Comparison of ENCODE assay signal across 30 mouse cellular contexts in the genomic region with DNA sequence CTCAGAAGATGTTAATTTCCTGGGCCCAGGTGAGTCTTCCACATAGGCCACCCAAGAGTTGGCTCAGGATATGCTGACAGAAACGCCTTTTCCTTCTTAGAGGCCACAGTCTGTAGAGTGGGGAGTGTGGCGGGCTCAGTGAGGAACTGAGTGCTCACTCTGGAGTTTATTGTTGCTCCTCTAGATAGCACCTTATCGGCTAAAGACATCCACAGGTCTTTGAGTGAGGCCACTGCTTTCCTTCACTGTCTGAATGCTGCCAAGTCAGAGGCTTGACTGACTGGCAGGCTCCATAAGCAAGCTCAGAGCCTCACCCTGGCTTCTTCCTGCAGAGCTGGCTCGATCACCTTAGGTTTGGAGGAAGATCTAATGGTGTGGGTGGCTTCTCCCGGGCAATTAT. TPM values are rescaled to one million over a fixed set of nuclear protein-coding genes. Genes with fewer than 3 reads are reported as not detected.
A peak's percentile ranks its signal among the peaks of the same experiment; 100 is the strongest.
DNase-seq lines count a peak whose midpoint lies in the region; ATAC-seq and TF ChIP-seq lines count a peak whose summit lies in the region.
"Had no signal": no experiment of that assay in that cellular context is flagged by ENCODE, and none has a peak within 500 bp of the region (broad histone marks: within the 10 kb centered on the region; RNA-seq: fewer than 3 reads in every experiment).

No protein-coding gene starts in this region.

- 85% methylated on average over 5 of the region's 5 CpGs for WGBS in forebrain, embryonic 12.5 days
- WGBS in forebrain, postnatal 0 days: 67% methylated on average over 5 of the region's 5 CpGs
- 73% methylated on average over 5 of the region's 5 CpGs for WGBS in forebrain, embryonic 16.5 days
- 34% methylated on average over 5 of the region's 5 CpGs for WGBS in liver, embryonic 14.5 days (ENCODE audit: insufficient replicate concordance)

- peak overlapping the region; percentile 73 for H3K27ac ChIP-seq in forebrain, embryonic 12.5 days
- H3K27ac ChIP-seq in forebrain, postnatal 0 days (ENCODE audit: low read depth, low read length): no peak overlapping the region
- peak overlapping the region; percentile 37; the same call in 1 of the 2 replicates for H3K27ac ChIP-seq in forebrain, embryonic 16.5 days (ENCODE audit: low read length)
- H3K27ac ChIP-seq in liver, embryonic 14.5 days: peak overlapping the region; percentile 39
- H3K27ac ChIP-seq: embryonic facial prominence, embryonic 10.5 days; embryonic facial prominence, embryonic 15.5 days; hindbrain, embryonic 15.5 days; left cerebral cortex, adult 2 months; limb, embryonic 13.5 days had no signal

- no peak for ATAC-seq in forebrain, embryonic 12.5 days (ENCODE audit: low FRiP score)
- ATAC-seq in forebrain, postnatal 0 days: no peak
- no peak for ATAC-seq in forebrain, embryonic 16.5 days
- ATAC-seq in liver, embryonic 14.5 days (ENCODE audit: insufficient read depth): peak; percentile 83
- ATAC-seq in megakaryocyte-erythroid progenitor cell, adult 5-6 weeks (replicated peaks; ENCODE audit: low FRiP score, low TSS enrichment, poor library complexity, severe bottlenecking): peak; percentile 83
- ATAC-seq: inflammation-experienced regulatory T-cells, adult 6 months; midbrain, embryonic 16.5 days had no signal

- DNase-seq in forebrain, postnatal 0 days: no peak
- DNase-seq in liver, embryonic 14.5 days (ENCODE audit: low read depth in 3 of 3, low spot score in 3 of 3): peak in 1 of 3 experiments; percentile 26
- no peak for DNase-seq in layer of hippocampus, adult 11-12 months (ENCODE audit: low spot score)
- DNase-seq in layer of hippocampus, adult 9-11 months: no peak
- no peak for DNase-seq in heart, postnatal 14 days
- DNase-seq: adrenal gland, postnatal 25 days; cerebellum, adult 2 months; gastrocnemius, postnatal 25 days; heart, adult 11 months; kidney, adult 18-20 months; kidney, postnatal 36 days; lung, adult 2 months; lung, postnatal 10 days; right cerebral cortex, adult 18-20 months; spleen, adult 18-20 months; thymus, adult 2 months; thymus, postnatal 36 days had no signal

- intact Hi-C loops in heart, postnatal 14 days (cut with DNase I): no loop called here

- 0 out of 2 replicates have a peak overlapping the region, but pooled peaks have one; percentile 38 for H3K9ac ChIP-seq in forebrain, embryonic 12.5 days
- H3K9ac ChIP-seq in forebrain, postnatal 0 days: no peak overlapping the region
- H3K9ac ChIP-seq in forebrain, embryonic 16.5 days (replicated peaks; ENCODE audit: low read depth, low read length): peak overlapping the region; percentile 9; the same call in 1 of the 2 replicates
- 0 out of 2 replicates have a peak overlapping the region, but pooled peaks have one; percentile 23 for H3K9ac ChIP-seq in liver, embryonic 14.5 days (replicated peaks)
- H3K9ac ChIP-seq: embryonic facial prominence, embryonic 15.5 days; hindbrain, embryonic 15.5 days; limb, embryonic 13.5 days had no signal

- TF ChIP-seq CTCF in forebrain, postnatal 0 days (IDR thresholded peaks at IDR 0.05; ENCODE audit: low read depth): no peak
- no peak for TF ChIP-seq CTCF in liver, embryonic 14.5 days (IDR thresholded peaks at IDR 0.05; ENCODE audit: low read depth)

- no peak overlapping the region for H3K4me3 ChIP-seq in forebrain, embryonic 12.5 days (replicated peaks)
- no peak overlapping the region for H3K4me3 ChIP-seq in forebrain, postnatal 0 days (ENCODE audit: low read depth, low read length)
- H3K4me3 ChIP-seq in forebrain, embryonic 16.5 days (replicated peaks; ENCODE audit: low read length): no peak overlapping the region
- H3K4me3 ChIP-seq in liver, embryonic 14.5 days (ENCODE audit: insufficient read depth in 1 of 2, low read depth in 2 of 2, low read length in 2 of 2): no peak overlapping the region
- H3K4me3 ChIP-seq: embryonic facial prominence, embryonic 10.5 days; embryonic facial prominence, embryonic 15.5 days; hindbrain, embryonic 15.5 days; left cerebral cortex, adult 2 months; limb, embryonic 13.5 days had no signal

- peaks cover 96% of the 10 kb centered on the region for H3K36me3 ChIP-seq in forebrain, embryonic 12.5 days (replicated peaks)
- peaks cover 93% of the 10 kb centered on the region for H3K36me3 ChIP-seq in forebrain, postnatal 0 days (ENCODE audit: insufficient read depth)
- peaks cover 52% of the 10 kb centered on the region for H3K36me3 ChIP-seq in forebrain, embryonic 16.5 days (ENCODE audit: control insufficient read depth, insufficient read depth)
- peaks cover 24% of the 10 kb centered on the region for H3K36me3 ChIP-seq in liver, embryonic 14.5 days (replicated peaks; ENCODE audit: control insufficient read depth, insufficient read depth, low read depth)

- H3K4me2 ChIP-seq in forebrain, embryonic 12.5 days: no peak overlapping the region
- no peak overlapping the region for H3K4me2 ChIP-seq in forebrain, postnatal 0 days (ENCODE audit: low read depth)
- H3K4me2 ChIP-seq in forebrain, embryonic 16.5 days (ENCODE audit: low read length): no peak overlapping the region
- peak overlapping the region; percentile 19; the same call in 1 of the 2 replicates for H3K4me2 ChIP-seq in liver, embryonic 14.5 days (ENCODE audit: low read depth)
- H3K4me2 ChIP-seq: embryonic facial prominence, embryonic 15.5 days; heart, embryonic 11.5 days; hindbrain, embryonic 15.5 days; limb, embryonic 13.5 days; midbrain, embryonic 11.5 days had no signal

- H3K27me3 ChIP-seq in forebrain, embryonic 12.5 days: no peaks in the 10 kb centered on the region
- no peaks in the 10 kb centered on the region for H3K27me3 ChIP-seq in forebrain, postnatal 0 days (ENCODE audit: insufficient read depth, low read length)
- no peaks in the 10 kb centered on the region for H3K27me3 ChIP-seq in forebrain, embryonic 16.5 days (replicated peaks; ENCODE audit: control insufficient read depth, insufficient read depth, low read length)
- no peaks in the 10 kb centered on the region for H3K27me3 ChIP-seq in liver, embryonic 14.5 days (ENCODE audit: control insufficient read depth, insufficient read depth, low read length)
- H3K27me3 ChIP-seq: embryonic facial prominence, embryonic 15.5 days; hindbrain, embryonic 15.5 days; limb, embryonic 13.5 days had no signal

- H3K4me1 ChIP-seq in forebrain, embryonic 12.5 days: no peaks in the 10 kb centered on the region; the same call in 1 of the 2 replicates
- no peaks in the 10 kb centered on the region for H3K4me1 ChIP-seq in forebrain, postnatal 0 days (ENCODE audit: insufficient read depth)
- peaks cover 8% of the 10 kb centered on the region for H3K4me1 ChIP-seq in forebrain, embryonic 16.5 days (replicated peaks; ENCODE audit: control insufficient read depth, insufficient read depth, low read length)
- peaks cover 0 to 7% of the 10 kb centered on the region in 2 experiments; a peak in 2 of 4 replicates for H3K4me1 ChIP-seq in liver, embryonic 14.5 days (replicated peaks; ENCODE audit: control insufficient read depth in 2 of 2, insufficient read depth in 2 of 2, low read length in 1 of 2)
- H3K4me1 ChIP-seq: embryonic facial prominence, embryonic 10.5 days; embryonic facial prominence, embryonic 15.5 days; hindbrain, embryonic 15.5 days; limb, embryonic 13.5 days had no signal

- no peaks in the 10 kb centered on the region for H3K9me3 ChIP-seq in forebrain, embryonic 12.5 days
- no peaks in the 10 kb centered on the region for H3K9me3 ChIP-seq in forebrain, postnatal 0 days (ENCODE audit: low read length)
- H3K9me3 ChIP-seq in forebrain, embryonic 16.5 days (ENCODE audit: control insufficient read depth, low read length): no peaks in the 10 kb centered on the region
- no peaks in the 10 kb centered on the region for H3K9me3 ChIP-seq in liver, embryonic 14.5 days (ENCODE audit: control insufficient read depth, low read length)
- H3K9me3 ChIP-seq: embryonic facial prominence, embryonic 10.5 days; embryonic facial prominence, embryonic 15.5 days; G1E; hindbrain, embryonic 15.5 days; limb, embryonic 13.5 days had no signal

- no peak; the same call in none of the 2 replicates for TF ChIP-seq EP300 in liver, embryonic 14.5 days (IDR thresholded peaks at IDR 0.05; ENCODE audit: low read depth)

RNA-seq across cellular contexts. Expression of a gene that starts 6.5 kb away (rescaled TPM):
- 834 and 882 TPM in 2 replicates for polyA plus RNA-seq in forebrain, embryonic 12.5 days (2016; fragmentation: Nextera tagmentation; extraction: Ambion mirVana)
- total RNA-seq in forebrain, postnatal 0 days (2014; rRNA removed): 958 and 994 TPM in 2 replicates
- 1,434 and 1,486 TPM in 2 replicates for polyA plus RNA-seq in forebrain, postnatal 0 days (2015; fragmentation: Nextera tagmentation; extraction: Ambion mirVana)
- 1,152 and 1,198 TPM in 2 replicates for polyA plus RNA-seq in forebrain, embryonic 16.5 days (2015; fragmentation: Nextera tagmentation; extraction: Ambion mirVana)
- polyA plus RNA-seq in liver, embryonic 14.5 days (2012; rRNA removed): 259 and 268 TPM in 2 replicates
- polyA plus RNA-seq in liver, embryonic 14.5 days (2014; fragmentation: Nextera tagmentation; extraction: Ambion mirVana): 364 and 392 TPM in 2 replicates
- 166 and 200 TPM in 2 replicates for total RNA-seq in megakaryocyte-erythroid progenitor cell, adult 5-6 weeks (2014; fragmentation: Nextera tagmentation)
- 113 and 150 TPM in 2 replicates for total RNA-seq in megakaryocyte-erythroid progenitor cell, adult 5-6 weeks (2017)
- 100 to 1,000 TPM; 218 to 220 TPM for total RNA-seq in heart, postnatal 14 days (2021)

RNA-seq across cellular contexts. Expression of a gene that starts 12.0 kb away (rescaled TPM):
- 43.9 and 51.2 TPM in 2 replicates for polyA plus RNA-seq in forebrain, embryonic 12.5 days (2016; fragmentation: Nextera tagmentation; extraction: Ambion mirVana)
- total RNA-seq in forebrain, postnatal 0 days (2014; rRNA removed): 21.1 and 28.6 TPM in 2 replicates
- polyA plus RNA-seq in forebrain, postnatal 0 days (2015; fragmentation: Nextera tagmentation; extraction: Ambion mirVana): 23.9 and 25.8 TPM in 2 replicates
- 30.6 and 37.0 TPM in 2 replicates for polyA plus RNA-seq in forebrain, embryonic 16.5 days (2015; fragmentation: Nextera tagmentation; extraction: Ambion mirVana)
- polyA plus RNA-seq in liver, embryonic 14.5 days (2012; rRNA removed): 7.3 and 8.8 TPM in 2 replicates
- polyA plus RNA-seq in liver, embryonic 14.5 days (2014; fragmentation: Nextera tagmentation; extraction: Ambion mirVana): 4.9 and 5.0 TPM in 2 replicates
- 27.7 and 32.8 TPM in 2 replicates for total RNA-seq in megakaryocyte-erythroid progenitor cell, adult 5-6 weeks (2014; fragmentation: Nextera tagmentation)
- total RNA-seq in megakaryocyte-erythroid progenitor cell, adult 5-6 weeks (2017): 2.7 and 3.3 TPM in 2 replicates
- 10 to 100 TPM; 51.1 to 51.7 TPM for total RNA-seq in heart, postnatal 14 days (2021)

RNA-seq across cellular contexts. Expression of a gene that starts 19.6 kb away (rescaled TPM):
- polyA plus RNA-seq in forebrain, embryonic 12.5 days (2016; fragmentation: Nextera tagmentation; extraction: Ambion mirVana): 60.9 and 74.3 TPM in 2 replicates
- 71.7 and 72.7 TPM in 2 replicates for total RNA-seq in forebrain, postnatal 0 days (2014; rRNA removed)
- 58.0 and 60.3 TPM in 2 replicates for polyA plus RNA-seq in forebrain, postnatal 0 days (2015; fragmentation: Nextera tagmentation; extraction: Ambion mirVana)
- polyA plus RNA-seq in forebrain, embryonic 16.5 days (2015; fragmentation: Nextera tagmentation; extraction: Ambion mirVana): 77.8 and 84.6 TPM in 2 replicates
- polyA plus RNA-seq in liver, embryonic 14.5 days (2012; rRNA removed): 14.3 and 15.0 TPM in 2 replicates
- 19.5 and 24.4 TPM in 2 replicates for polyA plus RNA-seq in liver, embryonic 14.5 days (2014; fragmentation: Nextera tagmentation; extraction: Ambion mirVana)
- 42.8 and 60.5 TPM in 2 replicates for total RNA-seq in megakaryocyte-erythroid progenitor cell, adult 5-6 weeks (2014; fragmentation: Nextera tagmentation)
- 38.7 and 42.9 TPM in 2 replicates for total RNA-seq in megakaryocyte-erythroid progenitor cell, adult 5-6 weeks (2017)
- total RNA-seq in heart, postnatal 14 days (2021): 10 to 100 TPM; 69.1 to 72.7 TPM

RNA-seq across cellular contexts. Expression of a gene that starts 30.2 kb away (rescaled TPM):
- 120 and 125 TPM in 2 replicates for polyA plus RNA-seq in forebrain, embryonic 12.5 days (2016; fragmentation: Nextera tagmentation; extraction: Ambion mirVana)
- 91.3 and 102 TPM in 2 replicates for total RNA-seq in forebrain, postnatal 0 days (2014; rRNA removed)
- 70.8 and 77.6 TPM in 2 replicates for polyA plus RNA-seq in forebrain, postnatal 0 days (2015; fragmentation: Nextera tagmentation; extraction: Ambion mirVana)
- polyA plus RNA-seq in forebrain, embryonic 16.5 days (2015; fragmentation: Nextera tagmentation; extraction: Ambion mirVana): 104 and 107 TPM in 2 replicates
- polyA plus RNA-seq in liver, embryonic 14.5 days (2012; rRNA removed): 19.6 and 23.3 TPM in 2 replicates
- polyA plus RNA-seq in liver, embryonic 14.5 days (2014; fragmentation: Nextera tagmentation; extraction: Ambion mirVana): 39.0 and 44.1 TPM in 2 replicates
- total RNA-seq in megakaryocyte-erythroid progenitor cell, adult 5-6 weeks (2014; fragmentation: Nextera tagmentation): 80.8 and 82.4 TPM in 2 replicates
- total RNA-seq in megakaryocyte-erythroid progenitor cell, adult 5-6 weeks (2017): 108 TPM in 2 replicates
- 10 to 100 TPM; 49.7 to 50.4 TPM for total RNA-seq in heart, postnatal 14 days (2021)

Comparison
In these comparisons a context has a peak if more than half of its experiments do, and no peak if none do; other contexts are left out.
1. ATAC-seq: peak in liver, embryonic 14.5 days (single experiment) and megakaryocyte-erythroid progenitor cell, adult 5-6 weeks (single experiment); none in forebrain, embryonic 12.5 days (single experiment), forebrain, postnatal 0 days (single experiment) and forebrain, embryonic 16.5 days (single experiment).